Mouse (Mus musculus): Measurements from ENCODE around the gene Ddx42. TPM values are rescaled to one million over a fixed set of nuclear protein-coding genes. Genes with fewer than 3 reads are reported as not detected.

Ddx42 gene
- total RNA-seq (2021), result 10 to 100 TPM; 63.4 to 68.7 TPM
- long read RNA-seq, experiment 1, full-length matches to known transcripts, result 70 of 89 reads
- long read RNA-seq, experiment 1, partial matches to known transcripts, result 10 of 89 reads
- long read RNA-seq, experiment 1, other reads (novel, unspliced or antisense), result 9 of 89 reads
- long read RNA-seq, experiment 2, full-length matches to known transcripts, result 47 of 56 reads
- long read RNA-seq, experiment 2, partial matches to known transcripts, result 5 of 56 reads
- long read RNA-seq, experiment 2, other reads (novel, unspliced or antisense), result 4 of 56 reads

DNA sequence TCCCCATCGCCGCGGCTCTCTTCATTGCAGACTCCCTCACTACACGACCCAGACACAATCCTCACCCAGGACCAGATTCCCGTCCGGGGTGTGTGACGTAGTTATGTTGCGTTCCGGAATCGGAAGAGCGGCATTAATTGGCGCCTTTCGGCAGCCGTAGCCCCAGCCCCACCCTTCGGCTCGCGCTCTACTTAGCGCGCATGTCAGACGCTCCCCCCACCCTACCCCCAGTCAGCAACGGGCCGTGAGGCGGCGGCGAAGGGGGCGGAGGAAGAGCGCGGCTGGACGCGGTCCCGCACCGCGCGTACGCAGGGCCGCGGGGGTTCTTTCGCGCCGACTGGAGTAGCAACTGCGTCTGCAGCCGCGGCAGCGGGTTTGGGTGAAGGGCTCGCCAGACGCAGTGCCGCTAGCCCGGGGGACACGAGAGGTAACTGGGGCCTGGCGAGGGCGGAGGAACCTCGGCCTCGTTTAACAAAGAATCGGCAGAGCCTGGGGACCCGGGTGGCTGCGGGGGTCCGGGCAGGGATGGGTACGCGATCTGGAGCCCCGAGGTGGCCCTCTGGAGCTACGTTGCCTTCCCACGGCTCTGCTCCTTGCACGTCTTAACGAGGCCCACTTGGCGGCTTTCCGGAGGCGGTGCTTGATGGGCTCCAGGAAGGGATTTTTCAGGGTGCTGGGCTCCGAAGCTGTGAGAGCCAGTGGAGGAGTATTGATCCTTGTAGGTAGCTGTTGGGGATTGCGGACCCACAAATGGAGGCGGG, at the start of gene Ddx42:
TSS of gene Ddx42 (plus strand) at position 197 of the 761 bp plus-strand sequence.
- Histone ChIP-seq H3K27ac (peak within 1 kb of the TSS; percentile 85), H3K4me3 (peak within 1 kb of the TSS; percentile 87)
- intact Hi-C loops (cut with DNase I), result loop anchor here (1.0 to 5.0 kb wide), 4 partner anchors 24 to 57 kb away; partner anchors contain the start of genes Ftsj3, Gm10840, Limd2 and Psmc5
- DNase-seq (ENCODE audit: extremely low spot score in 1 of 2, low spot score in 2 of 2), result peak; percentile 89 to 92
- TF ChIP-seq CTCF (IDR thresholded peaks at IDR 0.05), result no peak

DNA sequence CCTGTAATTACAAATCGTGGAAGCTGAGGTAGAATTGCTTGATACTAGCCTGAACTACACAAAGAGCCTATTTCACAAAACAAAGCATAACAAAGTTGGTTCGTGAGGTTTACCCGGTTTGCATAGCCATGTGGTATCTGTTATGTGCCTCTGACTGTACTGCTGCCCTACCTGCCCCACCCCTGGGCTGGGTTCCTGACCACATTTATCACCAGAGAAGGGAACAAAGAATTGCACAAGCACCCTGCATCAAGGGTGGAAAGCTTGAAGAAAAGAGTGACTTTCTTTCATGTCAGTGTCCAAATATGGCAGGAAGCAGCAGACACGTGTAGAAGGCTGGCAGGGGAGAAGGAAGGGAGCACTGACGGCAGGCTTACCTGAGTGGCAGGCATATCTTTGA, 49.3 kb upstream of the Ddx42 start:
- no peak overlapping the region for H3K27ac ChIP-seq
- TF ChIP-seq CTCF (IDR thresholded peaks at IDR 0.05), result no peak
- intact Hi-C loops (cut with DNase I), result no loop called here

DNA sequence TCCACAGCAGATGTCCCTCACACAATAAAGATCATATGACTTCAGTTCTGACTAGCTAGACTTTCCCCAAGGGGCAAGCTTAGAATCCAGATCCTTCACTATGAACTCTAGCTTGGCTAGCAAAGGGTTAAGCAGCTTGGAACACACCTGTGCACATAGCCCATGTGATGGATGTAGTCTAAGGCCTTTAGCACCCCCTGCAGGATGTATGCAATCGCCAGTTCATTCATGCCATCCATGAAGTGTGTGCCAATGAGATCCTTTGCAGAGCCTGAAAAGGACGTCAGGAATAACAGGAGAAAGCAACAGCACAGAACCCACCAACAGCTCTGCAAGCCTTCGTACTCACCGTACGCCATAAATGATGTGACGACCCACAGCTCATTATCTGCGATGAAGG, 45.9 kb upstream of the Ddx42 start:
- Histone ChIP-seq H3K4me3 (no peak overlapping the region), H3K27ac (no peak overlapping the region)
- peak; percentile 21 for TF ChIP-seq CTCF (IDR thresholded peaks at IDR 0.05)
- no peak for DNase-seq (ENCODE audit: extremely low spot score in 1 of 2, low spot score in 2 of 2)
- intact Hi-C loops (cut with DNase I), result no loop called here

More for the DNA sequence above, 49.3 kb upstream of the Ddx42 start:
- H3K4me3 ChIP-seq, result no peak overlapping the region
- DNase-seq (ENCODE audit: extremely low spot score in 1 of 2, low spot score in 2 of 2), result no peak

DNA sequence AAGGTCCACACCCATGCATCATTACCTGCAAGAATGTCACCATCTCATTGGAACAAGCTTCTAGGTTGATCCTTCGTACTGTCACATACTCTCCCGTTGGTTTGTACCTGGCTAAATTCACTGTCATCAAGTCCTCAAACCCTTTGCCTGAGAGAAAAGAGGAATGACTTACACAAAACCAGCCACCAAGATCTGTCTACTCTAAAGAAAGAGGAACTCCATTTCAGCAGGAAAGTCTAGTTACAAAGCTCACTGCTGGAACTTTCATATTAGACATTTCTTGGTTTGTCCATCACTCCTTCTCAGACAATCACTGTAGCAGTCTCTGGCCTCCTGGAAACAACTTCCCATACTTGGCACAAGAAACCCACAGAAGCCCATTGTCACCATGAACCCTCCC, 43.5 kb upstream of the Ddx42 start:
- intact Hi-C loops (cut with DNase I), result no loop called here
- DNase-seq (ENCODE audit: extremely low spot score in 1 of 2, low spot score in 2 of 2), result no peak
- no peak for TF ChIP-seq CTCF (IDR thresholded peaks at IDR 0.05)

DNA sequence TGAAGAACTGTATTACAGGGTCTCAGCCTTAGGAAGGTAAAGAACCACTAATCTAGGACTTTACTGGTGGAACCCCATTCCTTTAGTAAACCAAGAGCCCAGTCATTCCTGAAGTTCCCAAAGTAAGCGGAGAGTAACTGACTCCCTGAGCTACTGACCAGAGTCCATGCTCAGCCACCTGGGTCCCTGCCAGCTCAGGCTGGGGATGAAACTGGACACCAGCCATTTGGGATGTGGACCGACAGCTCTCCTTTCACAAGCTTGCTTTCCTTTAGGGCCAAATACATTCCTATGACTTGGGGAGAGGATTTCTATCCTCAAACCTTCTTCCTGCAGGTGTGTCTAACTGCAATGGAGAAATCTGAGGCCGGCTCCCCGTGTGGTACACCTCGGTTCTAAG, 42.4 kb upstream of the Ddx42 start:
- intact Hi-C loops (cut with DNase I), result no loop called here
- DNase-seq (ENCODE audit: extremely low spot score in 1 of 2, low spot score in 2 of 2), result no peak
- TF ChIP-seq CTCF (IDR thresholded peaks at IDR 0.05), result no peak
- H3K27ac ChIP-seq, result no peak overlapping the region
- H3K4me3 ChIP-seq, result no peak overlapping the region

More for the DNA sequence above, 43.5 kb upstream of the Ddx42 start:
- no peak overlapping the region for H3K27ac ChIP-seq
- H3K4me3 ChIP-seq, result no peak overlapping the region

DNA sequence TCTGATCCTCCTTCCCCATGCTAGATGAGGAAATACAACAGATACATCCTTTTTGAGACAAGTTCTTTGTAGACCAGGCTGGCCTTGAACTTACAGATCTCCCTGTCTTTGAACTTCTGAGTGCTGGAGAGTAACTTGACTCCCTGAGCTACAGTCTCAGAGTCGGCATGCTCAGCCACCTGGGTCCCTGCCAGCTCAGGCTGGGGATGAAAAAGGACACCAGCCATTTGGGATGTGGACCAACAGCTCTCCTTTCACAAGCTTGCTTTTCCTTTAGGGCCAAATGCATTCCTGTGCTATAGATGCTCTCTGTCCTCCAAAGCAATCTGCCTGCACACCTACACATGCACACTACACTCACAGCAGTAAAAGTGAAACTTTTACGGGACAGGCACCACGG, 41.6 kb upstream of the Ddx42 start:
- no peak overlapping the region for H3K4me3 ChIP-seq
- TF ChIP-seq CTCF (IDR thresholded peaks at IDR 0.05), result no peak
- no peak overlapping the region for H3K27ac ChIP-seq
- intact Hi-C loops (cut with DNase I), result no loop called here
- DNase-seq (ENCODE audit: extremely low spot score in 1 of 2, low spot score in 2 of 2), result no peak

DNA sequence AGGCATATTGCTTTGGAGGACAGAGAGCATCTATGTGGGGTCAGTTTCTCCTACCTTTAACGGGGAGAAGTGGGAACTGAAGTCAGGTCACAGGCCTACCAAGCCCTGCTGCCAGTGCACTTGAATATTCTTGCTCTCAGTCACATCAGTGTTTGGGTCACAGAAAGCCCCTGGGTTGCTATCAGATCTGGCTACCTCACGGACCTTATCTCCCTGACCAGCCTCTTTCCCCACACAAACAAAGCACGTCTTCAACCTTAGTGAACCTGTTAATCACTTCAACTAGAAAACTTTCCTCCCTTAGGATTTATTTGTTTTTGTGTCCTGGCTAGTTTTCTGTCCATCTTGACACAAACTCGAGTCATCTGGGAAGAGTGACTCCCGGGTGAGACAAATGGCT, 40.4 kb upstream of the Ddx42 start:
- DNase-seq (ENCODE audit: extremely low spot score in 1 of 2, low spot score in 2 of 2), result no peak
- Histone ChIP-seq H3K27ac (no peak overlapping the region), H3K4me3 (no peak overlapping the region)
- no peak for TF ChIP-seq CTCF (IDR thresholded peaks at IDR 0.05)
- intact Hi-C loops (cut with DNase I), result no loop called here

DNA sequence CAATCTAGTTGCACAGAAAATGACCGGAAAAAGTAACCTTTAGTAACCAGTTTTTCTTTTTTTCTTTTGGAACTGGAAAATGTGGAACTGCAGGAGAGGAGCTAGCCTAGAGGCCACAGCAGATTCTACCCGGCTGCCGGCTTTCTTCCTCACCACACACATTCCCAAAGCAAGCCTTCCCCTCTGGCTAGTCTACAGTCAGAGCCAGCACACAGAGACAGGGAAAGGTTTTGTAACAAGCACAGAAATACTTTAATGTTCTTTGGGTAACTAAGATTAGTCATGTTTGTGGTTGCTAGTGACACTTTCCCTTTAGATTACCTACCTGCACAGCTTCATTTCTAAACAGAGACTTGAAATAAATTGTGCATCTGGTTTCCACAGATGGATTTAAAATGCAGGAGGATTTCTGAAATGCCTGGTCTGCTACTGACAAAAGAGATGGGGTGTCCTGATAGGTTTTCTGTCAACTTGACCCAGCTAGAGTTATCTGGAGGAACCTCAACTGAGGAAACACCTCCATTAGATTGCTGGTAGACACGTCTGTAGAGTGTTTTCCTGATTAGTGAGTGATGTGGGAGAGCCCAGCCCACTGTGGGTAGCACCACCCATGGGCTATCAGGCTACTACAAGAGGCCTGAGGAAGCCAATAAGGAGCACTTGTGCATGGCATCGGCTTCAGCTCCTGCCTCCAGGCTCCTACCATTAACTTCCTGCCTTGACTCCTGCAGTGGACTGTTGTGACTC, 38.5 kb upstream of the Ddx42 start:
- no peak for TF ChIP-seq CTCF (IDR thresholded peaks at IDR 0.05)
- no peak overlapping the region for H3K4me3 ChIP-seq
- peak overlapping the region; percentile 84 for H3K27ac ChIP-seq
- DNase-seq (ENCODE audit: extremely low spot score in 1 of 2, low spot score in 2 of 2), result no peak
- intact Hi-C loops (cut with DNase I), result no loop called here

DNA sequence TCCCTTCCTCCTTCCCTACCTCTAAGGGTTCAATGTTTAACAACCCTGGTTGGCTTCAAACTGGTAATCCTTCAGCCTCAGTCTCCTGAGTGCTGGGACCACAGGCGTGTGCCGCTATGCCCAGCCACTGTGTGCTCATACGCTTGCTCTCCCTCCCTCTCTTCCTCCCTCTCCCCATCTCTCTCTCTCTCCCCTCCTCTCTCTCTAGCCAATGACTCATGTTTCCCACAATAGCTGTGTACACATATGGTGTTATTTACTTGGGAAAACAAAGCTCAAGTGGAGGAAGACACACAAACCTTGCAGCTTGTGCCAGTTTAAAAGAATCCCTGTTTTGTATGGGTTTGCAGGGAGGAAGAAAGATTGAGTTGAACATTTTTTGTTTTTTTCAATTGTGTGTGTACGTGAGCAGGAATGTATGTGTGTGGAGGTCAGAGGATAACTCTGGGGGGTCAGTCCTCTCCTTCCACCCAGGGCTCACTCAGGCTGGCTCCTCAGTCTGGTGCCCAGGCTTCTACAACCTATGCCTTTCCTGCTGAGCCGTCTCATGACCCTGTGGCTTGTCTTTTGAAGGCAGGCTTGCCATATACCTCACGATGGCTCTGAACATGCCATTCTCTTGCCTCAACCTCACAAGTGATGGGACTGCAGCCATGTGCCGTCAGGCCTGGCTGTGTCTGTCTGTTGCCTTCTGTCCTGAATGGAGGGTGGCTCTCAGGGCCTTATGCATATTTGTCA, 36.8 kb upstream of the Ddx42 start:
- no peak for TF ChIP-seq CTCF (IDR thresholded peaks at IDR 0.05)
- no peak for DNase-seq (ENCODE audit: extremely low spot score in 1 of 2, low spot score in 2 of 2)
- intact Hi-C loops (cut with DNase I), result loop anchor here (1.0 kb wide), 1 partner anchor 19 kb away; no protein-coding TSS in a partner anchor
- no peak overlapping the region for H3K4me3 ChIP-seq
- peak overlapping the region; percentile 84 for H3K27ac ChIP-seq

DNA sequence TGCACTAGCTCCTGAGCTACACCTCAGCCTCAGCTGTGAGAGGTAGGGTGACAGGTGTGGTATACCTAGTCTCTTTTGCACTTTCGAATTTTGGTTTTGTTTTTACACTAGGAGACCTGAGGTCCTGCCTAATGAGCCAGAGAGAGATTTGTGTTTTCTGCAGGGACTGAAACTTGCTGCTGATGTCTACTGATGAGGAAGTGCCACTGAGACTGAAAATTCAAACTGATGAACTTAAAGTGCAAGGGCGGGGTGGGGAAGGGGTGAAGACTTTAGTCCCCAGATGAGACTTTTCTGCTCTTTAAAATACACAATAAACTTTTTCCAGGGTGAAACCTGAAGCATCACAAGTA, 36.3 kb upstream of the Ddx42 start:
- intact Hi-C loops (cut with DNase I), result no loop called here
- no peak for DNase-seq (ENCODE audit: extremely low spot score in 1 of 2, low spot score in 2 of 2)
- no peak for TF ChIP-seq CTCF (IDR thresholded peaks at IDR 0.05)
- peak overlapping the region; percentile 84 for H3K27ac ChIP-seq
- H3K4me3 ChIP-seq, result no peak overlapping the region

DNA sequence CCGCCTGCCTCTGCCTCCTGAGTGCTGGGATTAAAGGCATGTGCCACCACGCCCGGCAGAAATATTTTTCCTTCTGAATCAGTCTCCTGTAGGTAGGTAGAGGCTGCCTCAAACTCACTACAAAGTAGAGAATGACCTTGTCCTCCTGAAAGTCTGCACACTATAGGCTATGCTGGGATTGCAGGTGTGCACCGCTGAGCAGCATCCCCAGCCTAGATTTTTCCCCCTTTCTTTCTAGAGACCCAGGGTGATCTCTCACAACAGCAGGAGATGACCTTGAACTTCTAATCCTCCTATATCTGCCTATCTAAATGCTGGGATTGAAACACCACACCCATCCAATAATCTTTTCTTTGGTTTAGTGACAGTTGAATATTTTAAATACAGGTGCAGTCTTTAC, 29.4 kb upstream of the Ddx42 start:
- intact Hi-C loops (cut with DNase I), result no loop called here
- Histone ChIP-seq H3K4me3 (no peak overlapping the region), H3K27ac (no peak overlapping the region)
- TF ChIP-seq CTCF (IDR thresholded peaks at IDR 0.05), result no peak
- DNase-seq (ENCODE audit: extremely low spot score in 1 of 2, low spot score in 2 of 2), result no peak

Measured in left cerebral cortex, adult 2 months (tissue).